Mouse (Mus musculus): ENCODE data around the gene Akap13. TPM values are rescaled to one million over a fixed set of nuclear protein-coding genes. Genes with fewer than 3 reads are reported as not detected.
A peak's percentile ranks its signal among the peaks of the same experiment; 100 is the strongest.

The Akap13 gene
- polyA plus RNA-seq, 2 experiments from 2014 or later = 266 to 304 TPM

DNA sequence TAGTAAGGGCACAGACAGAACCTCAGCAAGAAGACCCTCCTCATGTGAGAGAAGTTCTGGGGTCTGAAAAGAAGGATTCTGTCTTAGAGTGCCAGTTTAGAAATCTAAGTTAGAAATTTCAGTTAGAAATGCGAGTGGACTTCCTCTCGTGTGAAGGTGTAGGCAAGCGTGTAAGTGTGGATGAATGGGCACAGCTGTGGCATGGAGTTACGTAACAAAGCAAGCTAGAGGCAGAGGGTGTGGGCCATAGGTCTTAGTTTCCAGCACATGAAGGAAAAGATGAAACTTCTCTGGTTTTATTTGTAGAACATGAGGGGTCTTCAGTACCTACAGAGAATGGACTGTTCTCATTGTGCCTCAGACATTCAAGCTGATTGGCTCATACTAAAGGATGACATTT, 112.9 kb downstream of the Akap13 start:
- ATAC-seq = no peak

DNA sequence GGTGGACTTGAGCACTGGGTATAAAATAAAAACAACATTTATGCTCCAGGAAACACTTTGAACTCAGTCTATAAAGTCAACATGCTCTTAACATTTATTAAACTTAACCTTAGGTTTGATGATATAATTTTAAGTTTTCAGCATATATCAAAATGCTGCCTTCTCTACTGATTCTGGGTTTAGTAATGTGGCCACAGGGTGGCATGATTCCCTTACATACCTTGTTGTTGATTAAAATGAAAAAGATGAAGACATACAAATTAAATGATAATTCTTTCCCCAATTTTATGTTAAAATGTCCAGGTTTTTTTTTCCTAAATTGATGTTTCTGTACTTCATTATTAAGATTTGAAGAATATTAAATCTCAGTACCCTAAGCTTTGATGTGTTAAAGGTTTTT, 113.5 kb downstream of the Akap13 start:
- ATAC-seq = no peak

DNA sequence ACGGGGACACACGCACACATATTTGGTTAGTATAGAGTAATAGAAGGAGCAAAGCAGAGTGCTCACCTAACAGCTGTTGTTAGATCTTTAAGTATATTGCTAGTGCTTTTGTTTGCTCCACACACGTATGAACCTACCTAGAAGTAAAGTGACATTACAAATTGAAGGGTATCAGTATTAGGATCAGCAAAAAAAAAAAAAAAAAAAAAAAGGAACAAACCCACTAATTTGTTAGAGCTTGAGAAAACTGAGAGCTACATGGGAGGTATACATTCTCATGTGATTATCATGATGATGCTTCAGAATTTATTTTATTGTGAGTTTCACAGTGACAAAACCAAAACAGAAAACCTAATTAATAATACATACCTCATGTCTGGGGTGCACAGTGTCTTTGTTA, 114.9 kb downstream of the Akap13 start:
- ATAC-seq = no peak

DNA sequence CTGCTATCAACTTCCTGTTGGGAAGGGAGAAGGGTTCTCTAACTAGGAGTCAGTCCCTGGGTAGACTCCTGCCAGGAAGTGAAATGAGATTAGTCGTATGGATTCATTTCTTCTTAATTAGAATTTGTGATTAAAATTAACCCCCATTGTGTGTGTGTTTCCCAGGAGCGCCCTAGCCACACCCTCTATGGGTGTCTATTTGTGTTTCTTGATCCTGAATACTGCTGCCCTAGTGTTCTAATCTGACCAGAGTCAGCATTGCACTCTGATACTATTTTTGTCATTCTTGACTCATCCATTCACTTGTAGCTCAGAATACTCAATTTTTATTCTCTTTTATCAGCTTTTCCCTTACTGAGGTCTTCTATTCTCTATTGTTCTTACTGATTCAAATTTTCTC, 115.7 kb downstream of the Akap13 start:
- ATAC-seq = no peak

DNA sequence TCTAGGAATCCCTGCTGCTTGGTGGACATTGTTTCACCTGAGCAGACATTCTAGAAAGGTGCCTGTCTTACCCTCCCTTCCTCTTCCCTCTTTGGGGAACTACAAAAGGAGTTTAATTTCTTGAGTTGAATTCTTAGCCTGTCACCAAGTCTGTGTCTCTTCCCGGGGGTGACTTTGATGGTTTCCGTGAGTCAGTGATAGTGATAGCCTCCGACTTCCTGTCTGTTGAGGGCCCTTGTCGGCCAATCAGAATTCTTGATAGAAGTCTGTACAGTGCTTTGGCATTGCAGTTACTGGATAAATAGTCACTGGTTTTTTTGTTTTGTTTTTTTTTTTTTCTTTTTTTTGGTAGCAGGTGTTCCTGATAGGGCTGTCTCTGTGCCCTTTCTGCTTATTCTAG, 116.8 kb downstream of the Akap13 start:
- peak; percentile 89 for ATAC-seq

DNA sequence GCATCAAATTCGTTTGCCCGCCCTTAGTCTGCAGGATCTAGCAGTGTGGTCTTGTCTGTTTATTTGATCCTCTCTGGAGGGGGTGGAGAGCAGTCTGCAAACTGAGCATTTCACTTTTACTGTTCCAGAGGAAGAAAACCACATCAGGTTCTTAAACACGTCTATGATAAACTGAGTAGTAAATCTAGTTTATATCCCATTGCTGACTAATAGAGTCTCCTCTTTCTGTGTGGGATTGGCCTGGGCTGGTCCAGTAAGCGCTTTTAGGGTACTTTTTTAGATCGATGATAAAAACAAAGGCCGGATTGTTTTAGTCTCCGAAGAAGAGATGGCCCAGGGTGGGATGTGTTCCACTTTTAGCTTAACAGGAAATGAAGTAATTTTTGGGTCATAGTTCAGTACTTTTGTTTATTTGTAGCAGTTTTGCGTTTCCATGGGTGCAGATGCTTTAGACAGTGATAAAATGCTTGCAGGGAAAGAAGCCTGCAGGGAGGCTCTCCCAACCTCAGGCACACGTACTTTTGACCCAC, 119.9 kb downstream of the Akap13 start:
- ATAC-seq = peak; percentile 40

DNA sequence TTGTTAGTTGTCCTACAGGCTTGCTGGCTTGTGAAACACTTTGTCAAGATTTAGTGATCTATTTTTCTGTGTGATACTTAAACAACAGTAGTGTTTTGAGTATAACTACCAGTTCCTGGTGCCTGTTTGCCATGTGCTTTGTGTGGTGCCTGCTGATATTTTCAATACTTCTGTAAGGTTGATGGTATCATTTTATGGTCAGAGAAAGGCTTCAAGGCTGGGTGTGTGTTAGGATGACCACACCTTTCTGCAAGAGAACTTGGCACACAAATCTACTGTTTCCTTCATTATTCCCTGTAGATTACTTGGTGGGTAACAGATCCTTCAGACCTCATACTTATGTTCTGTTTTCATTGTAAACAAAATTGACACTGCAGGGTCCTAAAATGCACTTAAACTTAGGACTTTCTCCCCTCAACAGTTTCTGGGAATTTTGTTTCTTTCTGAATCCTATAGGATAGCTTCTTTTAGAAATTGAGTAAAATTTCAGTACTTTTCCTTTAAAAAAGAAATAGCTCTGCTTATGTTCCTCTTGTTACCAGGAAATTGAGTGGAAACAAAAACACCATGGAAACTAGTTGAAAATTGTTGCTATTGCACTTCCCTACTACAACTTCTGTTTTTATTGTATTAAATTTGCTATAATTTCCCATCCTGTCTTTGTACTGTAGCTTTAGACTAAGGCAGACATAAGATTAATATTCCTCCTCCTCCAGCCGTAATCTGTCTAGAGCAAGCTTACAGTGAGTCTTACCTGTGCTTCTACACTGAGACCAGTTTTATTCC, 120.7 kb downstream of the Akap13 start:
- ATAC-seq = no peak

DNA sequence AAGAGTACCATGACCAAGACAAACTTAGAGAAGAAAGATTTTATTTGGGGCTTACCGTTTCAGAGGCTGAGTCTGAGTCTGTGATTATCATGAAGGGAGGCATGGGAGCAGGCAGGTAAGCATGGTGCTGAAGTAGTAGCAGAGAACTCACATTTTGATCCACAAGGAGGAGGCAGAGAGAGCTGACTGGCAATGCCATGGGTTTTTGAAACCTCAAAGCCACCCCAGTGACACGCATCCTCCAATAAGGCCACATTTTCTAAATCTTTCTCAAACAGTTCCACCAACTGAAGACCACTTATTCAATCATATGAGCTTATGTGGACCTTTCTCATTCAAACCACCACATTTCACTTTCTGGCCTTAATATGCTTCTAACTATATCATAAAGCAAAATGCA, 121.5 kb downstream of the Akap13 start:
- ATAC-seq = no peak

DNA sequence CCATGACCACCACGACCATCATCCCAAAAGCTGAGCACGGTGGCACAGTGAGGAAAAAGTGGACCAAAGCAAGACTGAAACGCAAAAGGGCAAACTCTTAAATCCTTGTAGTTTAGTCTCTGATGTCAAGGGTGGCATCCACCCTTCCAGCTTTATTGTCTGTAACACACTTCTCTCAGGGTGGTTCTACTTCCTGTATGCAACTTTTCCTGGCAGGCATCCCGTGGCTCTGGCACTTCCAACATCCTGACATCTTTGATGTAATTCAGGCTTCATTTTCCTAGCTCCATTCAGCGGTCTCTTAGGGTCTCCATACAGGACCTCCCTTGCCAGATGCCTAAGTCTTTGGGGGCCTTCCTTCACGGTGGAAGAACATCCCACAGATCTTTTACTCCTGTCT, 122.0 kb downstream of the Akap13 start:
- ATAC-seq = no peak

DNA sequence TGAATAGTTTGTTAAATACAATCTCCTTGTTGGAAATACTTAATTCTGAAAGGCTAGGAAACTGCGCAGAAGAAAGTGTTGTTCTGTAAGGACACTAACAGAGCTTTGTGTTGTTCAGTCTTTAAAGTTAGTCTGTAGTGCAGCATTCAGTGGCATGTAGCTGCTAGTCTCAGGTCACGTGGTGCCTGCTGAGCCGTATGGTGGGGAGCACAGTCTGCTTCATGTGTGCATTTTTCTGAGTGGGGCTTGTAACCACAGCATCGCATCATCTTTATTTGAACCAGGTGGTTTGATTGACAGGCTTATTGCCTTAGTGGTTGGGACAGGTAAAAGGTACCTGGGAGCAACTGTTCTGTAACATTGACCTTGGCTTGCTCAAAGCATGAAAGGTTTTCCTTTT, 123.3 kb downstream of the Akap13 start:
- ATAC-seq = no peak

DNA sequence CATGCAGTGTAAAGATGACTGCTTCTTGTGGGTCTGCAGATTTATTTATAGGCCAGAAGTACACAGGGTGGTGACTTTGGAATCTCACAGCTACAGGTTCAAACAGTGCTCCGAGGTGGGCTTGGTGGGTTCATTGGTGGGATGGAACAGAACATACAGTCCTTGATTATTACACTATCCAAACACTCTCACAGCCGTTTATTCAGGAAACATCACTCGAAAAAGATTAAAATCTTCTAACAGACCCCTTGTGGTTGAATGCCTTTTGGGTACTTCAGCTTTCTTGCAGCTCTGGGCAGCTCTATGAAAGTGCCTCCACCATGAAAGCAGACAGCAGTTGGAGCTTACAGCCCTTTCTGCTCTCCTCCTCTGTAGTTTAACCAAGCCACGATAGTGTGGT, 126.8 kb downstream of the Akap13 start:
- no peak for ATAC-seq

DNA sequence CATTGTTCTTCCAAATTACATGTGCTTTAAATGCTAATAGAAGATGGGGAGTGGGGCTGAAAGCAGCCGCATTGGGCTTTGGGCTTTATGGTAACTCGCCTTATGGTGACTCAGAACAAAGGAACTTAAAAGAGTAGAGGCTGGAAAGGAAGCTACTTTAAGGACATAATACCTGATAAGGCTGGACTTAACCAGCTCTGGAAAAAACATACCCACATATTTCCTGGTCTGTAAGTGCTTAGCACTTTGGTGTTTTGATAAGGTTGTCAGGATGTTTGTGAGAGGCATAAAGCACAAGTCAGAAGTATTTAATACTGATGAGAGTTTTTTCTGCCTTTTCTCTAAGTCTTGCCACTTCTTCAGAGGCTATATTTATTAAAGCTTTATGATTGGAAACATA, 128.8 kb downstream of the Akap13 start:
- no peak for ATAC-seq

DNA sequence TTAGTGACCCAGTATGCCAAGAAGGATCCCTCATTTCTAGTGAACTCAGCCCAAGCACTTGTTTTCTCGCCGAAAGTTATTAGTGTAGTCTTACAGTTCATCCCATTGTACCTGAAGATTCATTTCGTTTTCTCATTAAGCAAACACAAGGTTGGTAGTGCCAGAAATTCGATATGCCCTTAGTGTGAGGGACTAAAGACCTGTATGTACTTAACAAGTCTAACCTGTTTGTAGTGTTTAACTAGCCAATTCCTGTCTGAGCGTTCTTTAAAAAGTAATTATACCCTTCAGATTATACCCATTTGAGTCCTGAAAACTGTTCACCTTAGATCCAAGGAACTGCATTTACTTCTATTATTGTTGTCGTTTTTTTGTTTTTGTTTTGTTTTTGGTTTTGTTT, 130.1 kb downstream of the Akap13 start:
- ATAC-seq = no peak

DNA sequence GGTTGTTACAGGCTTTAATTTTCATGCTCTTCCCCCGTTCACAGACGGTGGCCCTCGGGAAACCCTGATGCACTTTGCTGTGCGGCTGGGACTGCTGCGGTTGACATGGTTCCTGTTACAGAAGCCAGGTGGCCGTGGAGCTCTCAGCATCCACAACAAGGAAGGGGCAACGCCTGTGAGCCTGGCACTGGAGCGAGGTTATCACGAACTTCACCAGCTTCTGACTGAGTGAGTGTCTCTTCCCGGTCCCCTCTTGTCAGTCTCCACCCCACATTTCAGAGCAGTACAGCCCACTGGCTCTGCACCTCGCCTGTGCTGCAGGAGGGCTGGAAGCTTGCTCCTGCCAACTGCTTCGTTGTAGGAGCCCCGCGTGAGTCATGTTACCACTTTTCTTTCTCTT, 130.8 kb downstream of the Akap13 start:
- ATAC-seq = peak; percentile 73

DNA sequence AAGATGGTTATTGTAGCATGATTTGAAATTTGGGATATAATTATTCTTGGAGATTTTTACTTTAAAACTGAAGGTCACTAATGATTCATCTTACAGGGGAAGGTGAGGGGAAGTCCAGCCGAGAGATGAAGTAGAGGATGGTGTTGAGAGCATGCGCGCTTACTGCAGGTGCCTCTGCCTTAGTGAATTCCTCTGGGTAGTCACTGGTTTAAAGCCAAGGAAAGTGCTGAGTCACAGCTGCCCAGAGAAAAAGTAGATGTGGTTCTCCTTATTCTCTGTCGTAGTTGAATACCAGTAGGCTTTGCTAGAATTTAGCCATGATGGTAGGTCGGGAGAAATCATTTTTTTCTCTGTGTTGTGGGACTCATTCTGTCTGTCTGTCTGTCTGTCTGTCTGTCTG, 132.4 kb downstream of the Akap13 start:
- ATAC-seq = peak; percentile 23

DNA sequence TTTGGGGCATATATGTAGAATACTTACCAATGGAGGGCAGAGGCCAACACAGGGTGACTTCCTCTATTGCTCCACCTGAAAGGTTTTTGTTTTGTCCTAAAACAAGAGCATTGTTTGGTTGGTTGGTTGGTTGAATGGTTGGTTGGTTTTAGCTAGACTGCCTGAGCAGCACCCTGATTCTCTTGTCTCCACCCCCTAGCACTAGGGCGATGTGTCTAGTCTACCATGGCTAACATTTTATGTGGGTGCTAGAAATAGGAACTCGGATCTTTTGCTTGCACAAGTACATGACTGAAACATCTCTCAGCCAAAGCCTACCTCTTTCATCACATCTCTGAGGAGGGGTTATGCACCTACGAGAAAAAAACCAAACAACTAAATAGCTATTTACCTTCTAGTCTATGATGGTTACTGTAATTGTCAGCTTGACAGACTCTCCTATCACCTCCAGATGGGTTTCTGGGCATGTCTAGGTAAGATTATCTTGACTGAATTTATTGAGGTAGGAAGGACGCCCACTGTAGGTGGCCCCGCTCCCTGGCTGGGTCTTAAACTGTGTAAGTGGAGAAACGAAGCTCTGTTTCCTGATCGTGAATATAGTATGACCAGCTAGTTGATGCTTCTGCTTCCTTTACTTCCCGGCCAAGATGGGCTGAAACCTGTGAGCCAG, 134.1 kb downstream of the Akap13 start:
- no peak for ATAC-seq

DNA sequence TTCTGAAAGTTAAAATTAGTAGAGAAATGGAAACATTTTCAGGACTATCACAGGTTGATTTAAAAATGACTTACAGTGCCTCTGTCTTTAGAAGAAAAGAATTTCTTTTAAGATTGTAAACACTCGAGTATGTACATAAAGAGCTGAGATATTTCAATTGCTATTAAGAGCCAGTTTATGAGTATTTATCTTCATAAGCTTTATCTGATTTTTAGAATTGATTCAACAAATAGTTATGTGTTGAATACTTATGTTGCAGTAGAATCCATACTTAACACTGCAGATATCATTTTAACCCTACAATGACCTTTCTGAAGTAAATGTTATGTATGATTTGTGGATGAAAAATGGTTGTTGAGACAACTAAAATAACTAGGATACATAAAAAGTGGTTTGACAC, 136.6 kb downstream of the Akap13 start:
- ATAC-seq = no peak

DNA sequence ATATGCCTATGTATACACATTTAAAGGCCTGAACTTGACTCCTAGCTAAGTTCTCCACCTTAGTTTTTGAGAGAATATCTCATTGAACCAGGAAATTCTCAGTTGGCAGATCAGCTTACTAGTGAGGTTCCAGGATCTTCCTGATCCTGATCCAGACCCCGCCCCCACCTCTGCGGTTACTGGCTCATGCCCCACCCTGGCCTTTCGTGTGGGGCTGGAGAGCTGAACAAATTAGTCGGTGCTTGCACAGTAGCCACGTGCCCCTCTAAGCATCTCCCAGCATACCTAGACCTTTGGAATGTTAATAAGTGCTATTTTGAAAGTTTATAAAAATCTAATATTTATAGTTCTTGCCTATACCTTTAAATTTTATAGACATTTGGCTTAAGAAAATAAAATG, 139.5 kb downstream of the Akap13 start:
- ATAC-seq = no peak

DNA sequence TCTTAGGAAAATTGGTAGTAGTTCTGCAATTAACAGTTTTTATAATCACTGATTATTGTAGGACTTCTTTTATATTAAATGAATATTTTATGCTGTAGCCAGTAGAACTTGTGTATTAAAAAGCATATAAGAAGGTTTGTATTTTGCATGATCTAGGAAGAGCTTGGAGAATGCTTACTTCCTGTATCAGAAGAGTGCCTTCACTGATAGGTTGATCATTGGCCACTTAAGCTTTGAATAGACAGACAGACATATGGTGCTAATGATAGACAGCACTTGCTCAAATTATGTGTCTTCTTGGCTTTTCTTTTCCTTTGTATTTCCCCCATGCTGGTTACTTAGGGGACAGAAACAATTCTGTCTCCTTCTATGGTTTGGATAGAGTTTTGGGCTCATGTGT, 139.9 kb downstream of the Akap13 start:
- peak; percentile 23 for ATAC-seq

DNA sequence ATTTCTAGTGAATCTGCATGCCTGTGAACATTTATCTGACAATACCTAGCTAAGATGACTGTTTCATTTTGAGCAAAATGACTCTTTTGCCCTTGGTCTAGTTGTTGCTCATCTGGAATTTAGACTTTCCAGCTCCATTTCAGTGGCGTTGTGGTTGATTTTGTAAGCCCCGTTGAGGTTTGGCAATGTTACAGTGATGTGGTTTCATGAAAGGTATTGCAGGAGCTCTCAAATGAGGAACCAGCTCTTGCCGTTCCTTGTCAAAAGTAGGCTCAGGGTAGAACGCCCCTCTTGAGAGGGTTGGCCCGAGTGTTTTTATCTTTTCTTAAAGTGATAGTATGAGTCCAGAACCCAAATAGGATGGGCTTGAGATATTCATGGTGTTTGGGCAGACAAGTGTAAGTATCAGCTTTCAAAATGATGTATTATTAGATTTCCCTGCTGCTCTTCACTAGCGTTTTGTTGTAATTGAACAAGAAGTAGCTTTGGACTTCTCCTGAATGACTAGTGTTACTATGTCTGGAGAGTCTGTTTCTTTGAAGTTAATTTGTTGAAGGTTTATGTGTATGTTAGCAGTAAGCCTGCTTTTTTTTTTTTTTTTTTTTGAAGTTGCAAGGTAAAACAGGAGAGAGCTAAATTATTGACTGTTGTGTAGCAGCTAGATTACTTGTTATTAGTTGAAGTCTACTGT, 140.9 kb downstream of the Akap13 start:
- peak; percentile 38 for ATAC-seq

DNA sequence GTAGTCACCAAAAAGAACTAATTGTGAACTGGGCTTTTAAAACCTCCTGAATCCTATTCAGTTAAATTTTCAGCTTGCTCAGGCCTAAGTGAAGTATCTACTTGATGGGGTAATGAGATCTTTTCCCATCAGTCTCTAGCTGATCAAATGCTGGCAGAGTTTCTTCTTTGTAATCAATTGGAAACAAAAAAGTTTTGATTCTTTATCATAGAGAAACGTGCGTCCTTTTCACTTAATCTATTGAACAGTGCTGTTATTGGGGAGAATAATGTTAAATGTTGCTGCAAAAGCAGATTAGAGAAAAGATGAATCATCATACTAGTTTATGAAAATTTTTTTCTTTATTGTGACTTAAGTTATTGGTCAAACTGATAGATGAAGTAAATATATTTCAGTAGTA, 142.5 kb downstream of the Akap13 start:
- no peak for ATAC-seq

DNA sequence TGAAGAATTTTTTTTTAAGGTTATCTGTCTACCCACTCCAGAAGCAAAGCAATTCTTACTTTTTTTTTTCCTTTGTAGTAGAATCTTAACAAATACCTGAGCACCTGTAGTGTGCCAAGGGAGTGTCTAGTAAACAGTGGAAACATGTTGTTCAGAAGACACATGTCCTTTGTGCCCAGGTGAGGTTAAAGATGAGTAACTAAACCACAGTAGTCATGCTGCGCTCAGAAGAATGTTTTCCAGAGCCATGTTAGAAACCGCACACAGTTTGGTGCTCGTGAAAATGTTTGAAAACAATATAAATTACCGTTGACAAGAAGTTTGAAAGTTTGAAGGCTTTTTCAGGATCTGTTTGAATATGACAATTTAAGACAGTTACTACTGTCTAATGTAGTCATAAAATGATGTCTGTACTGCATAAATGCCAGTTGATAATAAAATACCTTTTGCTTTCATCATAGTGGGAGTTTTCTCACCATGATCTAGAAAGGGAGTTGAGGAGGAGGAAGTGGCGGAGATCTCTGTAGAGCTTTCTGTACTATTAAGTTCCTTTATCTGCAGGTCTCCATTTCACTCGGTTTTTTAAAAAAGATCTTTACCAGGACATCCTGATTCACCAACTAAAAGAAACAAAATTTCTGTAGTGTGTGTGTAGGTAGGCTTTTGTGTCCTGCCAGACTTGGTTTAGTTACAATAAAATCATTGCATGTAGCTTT, 145.2 kb downstream of the Akap13 start:
- ATAC-seq = peak; percentile 74

DNA sequence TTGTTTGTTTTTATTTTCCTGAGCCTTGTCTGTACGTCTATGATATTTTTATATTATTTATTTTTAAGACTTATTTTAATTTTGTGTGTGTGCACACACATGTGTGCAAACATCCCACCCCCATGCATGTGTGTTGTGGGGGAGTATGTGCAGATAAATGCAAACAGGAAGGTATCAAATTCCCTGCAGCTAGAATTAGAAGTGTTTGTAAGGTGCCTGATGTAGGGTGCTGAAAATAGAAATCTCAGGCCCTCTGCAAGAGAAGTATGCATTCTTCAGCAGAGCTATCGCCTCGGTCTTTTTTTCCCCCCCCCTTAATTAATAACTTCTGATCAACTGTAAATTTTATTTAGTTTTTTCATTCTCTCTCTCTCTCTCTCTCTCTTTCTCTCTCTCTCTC, 151.9 kb downstream of the Akap13 start:
- ATAC-seq = no peak
